Mouse (Mus musculus) cerebral cortex, adult 2 months (tissue): ENCODE results near the gene Dppa5a.

Experiments
- WGBS: fragments of 180-500 bp; shearing (Covaris S2); methylation state at CpG from one replicate; pipeline ENCODE4 v1.1.7; 2018; 5-methylcytosine and 5-hydroxymethylcytosine counted together

Gene Dppa5a

DNA sequence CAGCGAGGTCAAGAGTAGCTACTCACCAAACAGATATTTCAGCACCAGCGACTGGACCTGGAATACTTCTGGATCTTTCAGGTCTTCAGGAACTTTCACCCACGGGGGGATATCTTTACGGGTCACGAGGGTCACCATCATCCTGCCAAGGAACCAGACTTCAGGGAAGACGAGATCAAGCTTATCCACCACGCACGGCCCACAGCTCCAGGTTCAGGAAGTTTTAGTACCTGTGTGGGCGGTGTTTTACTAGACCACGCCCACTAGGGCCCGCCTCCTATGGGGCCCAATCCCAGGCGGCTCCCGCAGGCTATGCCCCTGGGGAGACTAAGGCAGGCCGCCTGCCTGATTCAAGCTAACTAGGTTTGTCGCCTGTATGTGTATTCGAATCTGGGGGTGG is at the start of gene Dppa5a:
Dppa5a (minus strand) TSS at position 219 of the 400 bp plus-strand sequence.
- WGBS = 93% methylated on average over 16 of the region's 16 CpGs

DNA sequence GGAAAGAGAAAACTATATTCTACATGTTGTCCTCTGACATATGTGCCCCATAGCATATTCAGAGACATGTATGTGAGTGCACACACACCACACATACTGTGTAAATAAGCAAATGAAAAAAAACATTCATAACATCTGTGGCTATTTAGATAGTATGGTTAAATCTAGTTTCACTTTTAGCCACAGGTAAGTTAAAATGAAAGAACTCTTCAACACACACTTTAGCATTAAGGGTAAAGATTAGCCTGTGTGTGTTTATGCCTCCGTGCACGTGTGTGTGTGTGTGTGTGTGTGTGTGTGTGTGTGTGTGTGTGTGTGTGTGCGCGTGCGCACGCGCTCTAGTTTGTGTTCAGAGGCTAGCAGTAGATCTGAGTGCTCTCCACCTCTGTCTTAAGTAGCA is 33.6 kb upstream of the Dppa5a start:
- WGBS = 92% methylated on average over 7 of the region's 7 CpGs

DNA sequence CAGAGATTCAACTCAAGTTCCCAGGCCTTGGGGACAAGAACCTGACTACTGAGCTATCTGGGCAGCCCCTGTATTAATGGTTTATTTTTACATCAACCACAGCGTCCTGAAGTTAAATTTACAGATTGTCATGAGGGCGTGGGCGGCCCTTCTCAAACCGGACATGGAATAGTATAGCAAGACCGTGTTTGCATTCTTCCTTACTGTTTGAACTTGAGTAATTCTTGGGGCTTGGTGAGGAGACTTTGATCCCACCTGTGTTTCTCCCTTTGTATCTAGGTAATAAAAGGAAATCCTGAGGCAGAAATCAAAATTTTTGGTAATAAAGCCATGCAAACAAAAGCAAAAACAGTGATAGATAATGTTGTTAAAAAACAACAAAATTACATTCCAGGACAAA is 32.6 kb upstream of the Dppa5a start:
- 82% methylated on average over 5 of the region's 5 CpGs for WGBS

DNA sequence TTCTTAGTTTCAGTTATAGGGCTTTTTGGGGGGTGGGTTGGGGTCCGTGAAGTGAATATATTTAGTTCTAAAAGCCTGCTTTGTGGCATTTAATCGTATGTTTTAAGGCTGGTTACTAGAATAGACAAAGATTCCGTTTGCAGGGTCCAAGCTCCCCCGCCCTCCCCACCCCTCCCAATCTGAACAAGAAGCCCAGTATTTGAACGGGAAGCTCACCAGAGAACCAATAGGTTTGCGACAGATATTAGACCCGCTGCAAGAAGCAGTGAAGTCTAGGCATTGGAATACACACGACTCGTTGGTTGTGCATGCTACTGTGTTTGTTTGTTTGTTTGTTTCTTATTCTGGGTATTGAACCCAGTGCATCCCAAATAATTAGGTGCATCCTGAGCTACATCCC is 28.5 kb upstream of the Dppa5a start:
- 58% methylated on average over 9 of the region's 9 CpGs for WGBS

DNA sequence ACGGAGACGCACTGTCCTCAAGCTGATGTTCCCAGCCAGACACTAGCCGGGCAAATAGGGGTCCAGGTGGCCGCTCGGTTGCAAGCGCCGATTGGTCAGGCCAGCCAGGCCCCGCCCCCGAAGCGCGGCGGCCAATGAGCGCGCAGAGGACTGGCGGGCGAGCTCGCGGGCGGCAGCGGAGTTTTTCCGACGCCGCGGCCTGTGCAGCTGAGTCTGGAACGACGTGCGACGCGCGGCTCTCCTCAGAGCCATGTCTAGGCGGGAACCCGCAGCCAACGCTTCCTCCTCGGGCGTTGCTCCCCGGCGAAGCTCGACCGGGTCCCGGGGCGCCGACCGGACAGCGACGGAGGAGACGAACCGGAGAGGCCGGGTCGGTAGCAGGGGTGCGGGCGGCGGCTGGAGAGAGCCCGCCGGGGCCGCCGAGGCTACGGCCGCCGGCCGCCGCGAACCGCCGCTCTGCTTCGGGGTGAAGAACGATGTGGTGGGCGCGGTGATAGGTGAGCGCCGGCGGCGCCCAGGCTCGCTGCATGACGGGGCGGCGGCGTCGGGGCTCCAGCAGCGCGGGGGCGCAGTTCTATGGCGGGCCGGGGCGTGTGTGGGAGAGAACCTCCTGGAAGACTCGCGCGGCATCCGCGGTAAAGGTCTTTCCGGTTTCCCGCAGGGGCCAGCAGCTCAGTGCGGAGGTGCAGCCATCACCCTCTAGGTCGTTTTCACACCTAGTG is 27.8 kb upstream of the Dppa5a start, which contains the start of gene Ddx43:
Ddx43 (plus strand) TSS at position 148 of the 722 bp plus-strand sequence.
- 5% methylated on average over 89 of the region's 93 CpGs for WGBS

DNA sequence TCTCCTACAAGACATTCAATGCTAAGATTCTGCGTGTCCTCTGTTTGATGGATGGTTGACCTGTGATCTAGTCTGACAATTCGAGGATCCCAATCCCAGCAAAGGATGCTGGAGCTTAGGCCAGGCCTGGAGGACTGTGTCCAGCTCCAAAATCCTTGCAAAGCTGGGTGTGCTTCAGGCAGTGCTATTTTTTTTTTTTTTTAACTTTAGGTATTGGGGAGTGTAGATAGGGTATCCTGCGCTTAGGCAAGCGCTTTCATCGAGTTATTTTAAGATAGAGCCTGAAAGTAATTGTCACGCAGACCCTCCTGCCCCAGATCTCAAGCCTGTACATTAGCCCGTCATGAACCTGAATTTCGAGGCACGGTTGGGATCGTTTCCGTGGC is 27.3 kb upstream of the Dppa5a start:
- WGBS = 40% methylated on average over 11 of the region's 11 CpGs

DNA sequence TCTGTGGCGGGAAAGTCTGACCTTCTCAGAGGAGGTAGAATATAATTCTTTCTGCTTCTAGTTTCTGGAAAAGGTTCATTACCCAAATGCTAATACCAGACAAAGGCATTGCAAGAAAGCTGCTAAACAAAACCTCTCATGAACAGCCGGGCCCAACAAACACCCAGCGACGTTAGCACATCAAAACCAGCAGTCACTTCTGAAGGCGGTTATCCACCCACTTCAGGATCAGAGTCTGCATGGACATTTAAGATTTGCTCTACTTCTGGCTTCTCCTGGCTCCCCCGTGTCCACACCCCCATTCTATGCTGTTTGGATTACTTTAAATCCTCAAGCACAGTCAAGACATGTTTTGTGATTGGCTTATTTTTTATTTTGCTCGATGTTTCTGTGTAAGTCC is 26.6 kb upstream of the Dppa5a start:
- WGBS = 60% methylated on average over 7 of the region's 7 CpGs

DNA sequence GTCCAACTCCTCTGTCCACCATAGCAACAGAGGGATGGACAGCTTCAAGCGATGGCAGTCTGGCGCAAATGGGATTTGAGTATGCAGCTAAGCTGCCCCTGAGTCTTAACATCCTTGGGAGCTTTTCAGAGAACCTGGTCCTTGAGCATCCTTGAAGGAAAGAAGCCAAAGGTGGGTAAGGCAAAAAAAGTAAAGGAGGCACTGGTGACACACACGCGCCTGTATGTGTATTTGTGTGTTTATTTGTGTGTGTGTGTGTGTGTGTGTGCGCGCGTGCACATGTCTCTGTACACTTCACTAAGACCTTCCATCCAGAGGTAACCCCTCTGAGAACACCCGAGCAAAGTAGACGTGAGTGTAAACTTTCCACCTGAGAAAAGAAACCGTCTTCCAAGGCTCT is 25.8 kb upstream of the Dppa5a start:
- WGBS = 93% methylated on average over 10 of the region's 10 CpGs

DNA sequence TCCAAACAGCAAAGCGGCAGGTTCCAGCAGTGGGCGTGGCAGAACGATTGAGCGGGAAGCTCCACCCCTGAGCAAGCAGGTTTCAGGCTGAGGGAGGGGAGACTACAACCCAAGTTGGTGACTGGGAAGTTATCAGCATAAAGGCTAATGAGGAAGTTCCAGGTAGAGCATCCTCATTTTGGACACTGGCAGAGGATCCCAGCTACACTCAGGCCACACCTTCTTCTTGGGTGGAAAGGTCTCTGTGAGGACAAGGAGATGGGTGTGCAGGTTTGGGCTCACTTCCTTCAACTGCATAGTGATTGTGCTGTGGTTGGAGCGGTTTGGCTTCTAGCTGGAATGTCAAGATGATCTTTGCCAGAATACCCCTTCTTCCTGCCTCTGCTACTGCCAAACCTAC is 22.0 kb upstream of the Dppa5a start:
- 52% methylated on average over 5 of the region's 5 CpGs for WGBS

DNA sequence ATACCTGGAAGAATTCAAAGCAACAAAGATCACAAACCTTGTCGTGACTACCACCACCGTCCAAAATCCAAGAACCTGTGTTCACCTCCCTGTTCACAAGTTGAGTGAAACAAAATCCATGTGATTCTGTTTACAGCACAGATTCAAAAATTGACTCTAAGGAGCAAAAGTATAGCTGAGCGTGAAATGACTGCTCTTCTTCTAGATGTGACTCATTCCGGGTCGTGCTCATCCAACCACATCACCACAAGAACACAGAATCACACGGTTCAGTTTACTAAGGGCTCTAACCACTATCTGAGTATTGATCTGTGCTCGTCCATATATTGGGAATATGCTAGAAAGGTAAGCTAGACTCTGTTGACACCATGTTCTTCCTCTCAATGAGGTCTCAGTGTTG is 19.0 kb upstream of the Dppa5a start:
- 90% methylated on average over 7 of the region's 7 CpGs for WGBS

DNA sequence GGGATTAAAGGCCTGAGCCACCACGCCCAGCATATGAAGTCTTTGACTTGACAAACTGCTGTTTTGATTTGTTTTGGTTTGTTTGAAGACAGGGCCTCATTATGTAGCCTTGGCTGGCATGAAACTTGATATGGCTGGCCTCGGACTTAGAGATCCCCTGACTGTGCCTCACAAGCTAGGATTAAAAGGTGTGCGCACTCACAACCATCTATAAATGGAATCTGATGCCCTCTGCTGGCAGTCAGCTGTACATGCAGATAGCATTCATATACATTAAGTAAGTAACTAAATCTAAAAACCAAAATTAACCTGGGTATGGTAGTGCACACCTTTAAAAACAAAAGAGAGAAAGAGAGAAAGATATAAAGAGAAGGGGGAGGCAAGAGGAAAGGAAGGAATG is 17.9 kb upstream of the Dppa5a start:
- 55% methylated on average over 3 of the region's 3 CpGs for WGBS

DNA sequence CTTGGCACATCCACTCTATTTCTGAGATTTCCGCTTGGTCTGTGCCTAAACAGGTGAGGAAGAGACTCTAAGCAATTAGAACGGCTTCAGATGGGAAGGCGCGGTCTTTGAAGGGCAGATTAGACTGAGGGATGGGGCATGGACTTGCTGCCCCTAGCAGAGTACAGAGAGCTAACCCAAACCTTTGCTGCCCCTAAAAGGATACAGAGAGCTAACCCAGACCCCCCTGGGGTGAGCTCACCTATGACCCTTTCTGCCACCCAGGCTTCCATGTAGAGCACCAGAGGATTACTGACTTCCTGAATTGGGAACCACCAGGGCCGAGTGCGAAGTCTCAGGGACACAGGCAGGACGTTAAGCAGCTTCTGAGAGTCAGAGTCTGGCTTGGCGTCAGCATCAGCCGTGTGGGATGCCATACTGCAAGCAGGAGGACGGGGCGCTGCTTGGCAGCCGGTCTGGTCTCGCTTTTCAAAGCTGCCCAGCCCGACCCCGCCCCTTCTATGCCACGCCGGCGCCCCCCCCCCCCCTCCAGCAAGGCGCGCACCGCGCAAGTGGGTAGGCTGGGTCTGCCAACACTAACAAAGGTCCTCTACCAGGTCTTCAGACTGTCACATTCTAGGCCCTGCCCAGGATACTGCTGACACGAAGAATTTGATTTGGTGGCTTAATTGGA is 10.3 kb upstream of the Dppa5a start, which contains the start of gene Ooep:
Ooep (minus strand) TSS at position 613 of the 673 bp plus-strand sequence.
- WGBS = 6% methylated on average over 23 of the region's 23 CpGs

DNA sequence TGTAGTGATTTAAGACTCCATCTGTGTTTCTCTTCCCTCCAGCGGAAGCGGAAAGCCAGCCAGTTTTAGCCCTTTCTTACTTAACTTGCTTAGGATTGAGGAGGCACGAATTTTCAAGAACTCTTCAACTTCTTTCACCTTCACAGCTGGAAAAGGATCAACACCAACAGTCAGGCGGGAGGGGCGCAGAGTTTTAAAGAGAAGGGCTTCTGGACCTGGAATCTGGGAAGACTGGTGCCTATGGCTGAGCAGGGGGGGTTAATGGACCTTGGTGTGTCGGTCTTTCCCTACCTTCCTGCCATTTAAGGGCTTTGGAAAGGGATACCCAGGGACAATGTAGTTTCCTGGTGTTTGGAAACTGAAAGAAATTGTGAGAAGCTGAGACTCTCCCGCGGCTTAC is 9.6 kb upstream of the Dppa5a start:
- WGBS = 39% methylated on average over 8 of the region's 8 CpGs

DNA sequence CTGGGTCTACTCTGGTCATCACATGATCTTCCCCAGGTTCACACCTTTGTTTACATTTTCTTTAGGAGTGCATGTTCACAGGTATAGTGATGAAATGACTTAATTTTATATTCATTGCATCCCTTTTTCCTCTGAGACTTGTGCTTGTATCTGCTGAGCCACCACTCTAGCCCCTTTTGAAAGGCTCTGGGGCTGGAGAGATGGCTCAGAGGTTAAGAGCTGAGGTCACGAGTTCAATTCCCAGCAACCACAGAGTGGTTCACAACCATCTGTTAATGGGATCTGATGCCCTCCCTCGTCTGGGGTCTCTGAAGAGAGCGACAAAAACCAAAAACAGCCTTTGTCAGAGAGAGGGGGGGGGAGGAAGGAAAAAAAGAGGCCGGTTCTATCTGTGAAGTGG is 7.5 kb upstream of the Dppa5a start:
- WGBS = 88% methylated on average over 4 of the region's 4 CpGs

DNA sequence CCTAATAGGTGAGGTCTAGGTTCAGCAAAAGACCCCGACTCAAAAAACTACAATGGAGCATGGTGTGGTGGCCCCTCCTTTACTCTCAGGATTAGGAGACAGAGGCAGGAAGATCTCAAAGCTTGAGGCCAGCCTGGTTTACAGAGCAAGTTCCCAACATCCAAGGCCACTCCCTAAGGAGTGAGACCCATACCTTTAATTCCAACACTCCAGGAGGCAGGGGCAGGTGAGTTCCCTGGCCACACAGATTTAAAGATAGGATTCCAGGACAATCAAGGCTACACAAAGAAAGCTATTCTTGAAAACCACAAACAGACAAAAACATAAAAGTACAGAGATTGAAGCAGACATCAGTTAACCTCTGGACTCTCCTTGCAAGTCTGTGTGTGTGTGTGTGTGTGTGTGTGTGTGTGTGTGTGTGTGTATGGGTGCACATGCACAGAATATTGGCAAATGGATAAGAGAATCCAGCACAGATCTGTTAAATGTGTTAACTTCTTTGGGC is 7.0 kb upstream of the Dppa5a start:
- 74% methylated on average over 1 of the region's 1 CpGs for WGBS

DNA sequence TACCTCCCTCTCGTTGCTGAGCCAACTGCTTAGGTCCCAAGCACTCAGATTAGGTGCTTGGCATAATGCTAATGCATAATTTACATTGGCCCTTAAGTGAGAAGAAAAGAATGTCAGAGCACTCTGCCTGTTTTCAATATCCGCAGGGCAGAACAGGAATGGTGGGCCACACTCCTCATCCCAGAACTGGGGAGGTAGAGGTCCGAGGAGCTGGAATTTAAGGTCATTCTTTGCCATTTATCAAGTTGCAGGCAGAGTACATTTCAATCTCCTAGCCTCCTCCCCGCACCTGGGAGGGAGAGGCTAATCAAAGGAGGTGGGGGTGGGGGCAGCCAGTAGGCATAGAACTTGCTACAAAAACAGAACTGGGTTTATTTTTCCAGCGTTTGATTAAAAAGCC is 6.4 kb upstream of the Dppa5a start:
- 75% methylated on average over 5 of the region's 5 CpGs for WGBS

DNA sequence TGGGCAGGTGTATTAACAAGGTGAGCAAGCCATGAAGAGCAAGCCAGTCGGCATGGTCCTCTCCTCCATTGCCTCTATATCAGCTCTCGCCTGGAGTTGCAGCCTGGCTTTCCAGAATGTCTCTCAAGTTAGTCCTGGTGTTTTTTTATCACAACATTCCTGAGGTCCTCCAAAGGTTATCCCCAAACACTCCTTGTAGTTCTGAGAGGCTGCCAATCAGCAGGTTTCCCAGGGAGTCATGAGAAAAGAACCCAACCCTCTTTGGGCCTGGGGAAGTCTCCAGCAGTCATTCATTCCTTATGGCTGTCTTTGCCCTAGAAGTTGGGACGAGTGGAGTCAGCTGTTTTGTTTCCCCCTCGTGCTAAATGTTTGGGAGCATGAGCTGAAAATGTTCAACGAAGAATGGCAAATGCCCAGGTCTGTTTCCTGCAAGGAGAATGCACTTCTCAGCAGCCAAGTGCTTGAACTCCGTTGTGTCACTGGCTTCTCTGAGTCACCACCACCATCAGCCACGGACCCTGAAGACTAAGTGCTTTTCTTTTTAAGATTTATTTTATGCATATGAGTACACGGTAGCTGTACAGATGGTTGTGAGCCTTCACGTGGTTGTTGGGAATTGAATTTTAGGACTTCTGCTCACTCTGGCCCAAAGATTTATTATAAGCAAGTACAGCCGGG is 5.0 kb upstream of the Dppa5a start:
- WGBS = 71% methylated on average over 10 of the region's 10 CpGs

DNA sequence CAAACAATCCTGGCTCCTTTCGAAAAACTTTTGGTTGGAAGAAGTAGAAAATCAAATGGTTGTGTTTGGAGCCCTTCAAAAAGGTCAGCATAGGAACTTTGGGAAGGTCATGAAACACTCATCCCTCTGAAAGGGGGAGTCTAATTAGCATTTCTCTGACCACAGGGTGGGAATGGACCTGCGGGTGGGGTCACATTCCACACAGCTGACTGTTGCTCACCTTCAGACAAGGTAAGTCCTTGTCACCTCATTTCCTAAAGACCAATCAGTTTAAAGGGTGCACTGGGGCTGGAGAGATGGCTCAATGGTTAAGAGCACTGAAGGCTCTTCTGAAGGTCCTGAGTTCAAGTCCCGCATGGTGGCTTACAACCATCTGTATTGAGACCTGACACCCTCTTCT is 3.5 kb upstream of the Dppa5a start:
- WGBS = 94% methylated on average over 3 of the region's 3 CpGs

DNA sequence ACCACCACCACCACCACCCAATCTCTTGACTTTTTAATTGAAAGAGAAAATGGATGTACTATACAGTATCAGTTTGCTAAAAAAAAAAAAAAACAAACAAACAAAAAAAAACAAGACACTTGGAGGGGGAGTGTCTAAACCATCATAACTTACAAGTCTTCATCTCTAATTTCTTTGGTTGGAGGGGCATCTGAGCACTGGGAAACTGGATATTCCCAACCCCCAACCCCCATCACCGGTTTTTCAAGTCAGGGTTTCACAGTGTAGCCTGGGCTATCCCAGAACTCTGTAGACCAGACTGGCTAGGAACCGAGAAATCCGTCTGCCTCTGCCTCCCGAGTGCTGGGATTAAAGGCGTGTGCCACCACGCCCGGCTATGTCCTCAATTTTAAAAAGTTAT is 1.8 kb upstream of the Dppa5a start:
- WGBS = 95% methylated on average over 7 of the region's 7 CpGs

DNA sequence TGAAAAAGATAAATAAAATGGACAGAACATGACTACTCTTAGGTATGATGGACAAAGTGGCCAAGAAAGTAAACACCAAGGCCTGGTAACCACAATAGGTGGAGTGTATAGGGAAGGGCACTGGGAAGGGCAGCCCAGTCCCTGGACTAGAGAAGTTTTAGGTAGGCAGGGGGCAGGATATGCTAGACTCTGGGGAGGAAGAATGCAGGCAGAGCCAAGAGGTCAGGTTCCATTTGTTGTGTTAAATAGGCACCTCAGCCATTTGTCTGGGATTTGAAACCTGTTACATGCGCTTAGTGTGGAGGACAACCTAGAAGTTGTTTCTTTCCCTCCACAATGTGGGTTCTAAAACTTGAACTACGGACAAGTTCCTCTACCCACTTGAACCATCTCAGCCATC is 1.4 kb upstream of the Dppa5a start:
- WGBS = 98% methylated on average over 2 of the region's 2 CpGs

DNA sequence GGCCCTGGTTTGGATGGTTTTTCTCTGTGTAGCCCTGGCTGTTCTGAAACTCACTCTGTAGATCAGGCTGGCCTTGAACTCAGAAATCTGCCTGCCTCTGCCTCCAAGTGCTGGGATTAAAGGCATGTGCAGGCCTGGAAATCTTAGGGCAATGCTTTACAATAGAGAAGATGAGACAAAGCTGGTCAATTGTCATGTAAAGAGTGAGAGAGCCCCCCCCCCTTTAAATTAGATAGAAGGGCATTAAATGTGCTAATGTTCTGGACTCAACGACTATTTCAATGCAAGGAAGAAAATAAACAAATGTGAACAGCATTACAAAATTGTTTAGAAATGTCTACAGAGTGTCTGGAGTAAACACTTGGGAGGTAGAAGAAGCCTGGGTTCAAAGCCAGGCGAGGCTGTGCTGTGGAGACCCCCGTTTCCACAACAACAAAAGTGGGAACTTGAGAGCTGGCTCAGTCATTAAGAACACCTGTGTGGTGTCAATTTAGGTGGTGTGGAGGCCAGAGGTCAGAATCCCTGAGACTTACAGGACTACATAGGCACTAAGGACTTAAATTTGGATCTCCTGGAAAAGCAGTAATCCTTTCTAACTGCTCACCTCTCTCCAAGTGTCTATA is 805 bp upstream of the Dppa5a start:
- WGBS = 72% methylated on average over 3 of the region's 3 CpGs

DNA sequence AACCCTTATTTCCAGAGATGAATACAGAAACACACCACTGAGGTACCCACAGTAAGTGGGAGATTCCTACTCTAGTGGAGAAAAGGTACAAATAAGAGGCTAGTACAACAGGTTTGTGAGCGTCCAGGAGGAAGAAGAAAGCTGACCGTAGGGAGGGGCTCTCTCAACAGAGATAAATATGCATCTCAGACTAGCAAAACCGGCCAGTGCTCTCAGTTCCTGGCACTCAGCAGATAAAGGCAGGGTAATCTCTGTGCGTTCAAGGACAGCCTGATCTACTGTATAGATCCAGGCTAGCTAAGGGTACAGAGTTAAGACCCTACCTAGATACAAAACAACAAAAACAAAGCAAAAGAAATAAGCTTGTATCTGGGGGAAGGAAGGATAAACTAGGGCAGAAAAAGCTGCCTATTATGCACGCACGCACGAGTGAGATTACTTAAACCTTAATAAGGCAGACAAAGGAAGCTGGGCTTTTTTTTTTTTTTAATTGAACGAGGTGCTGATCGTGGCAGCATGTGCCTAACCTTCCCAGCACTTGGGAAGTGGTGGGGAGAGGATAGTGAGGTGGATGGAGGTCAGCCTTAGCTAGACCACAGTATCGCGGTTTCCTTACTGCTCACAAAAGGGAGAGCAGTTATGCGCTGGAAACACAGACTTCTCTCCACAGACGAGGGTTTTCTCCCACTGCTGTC is 2.0 kb downstream of the Dppa5a start:
- whole genome bisulfite sequencing = 75% methylated on average over 13 of the region's 13 CpGs
